Mouse (Mus musculus): ENCODE measurements around the gene Syn3.

DNA sequence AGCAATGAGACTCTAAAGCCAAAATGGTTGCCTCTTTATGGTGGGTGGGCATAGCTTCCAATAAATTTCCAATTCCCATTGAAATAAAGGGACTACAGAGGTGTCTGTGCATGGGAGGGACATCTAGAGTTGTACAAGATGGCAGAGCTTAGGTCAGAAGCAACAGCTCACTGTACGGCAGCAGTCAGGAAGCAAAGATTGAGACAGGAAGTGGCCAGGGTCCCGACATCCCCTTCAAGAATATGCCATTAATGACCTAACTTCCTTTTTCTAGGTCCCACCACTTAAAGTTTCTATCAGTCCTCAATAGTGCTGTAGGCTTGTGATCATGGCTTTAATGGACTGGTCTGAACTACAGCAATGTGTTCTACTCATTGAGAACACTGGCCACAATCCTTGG is 330.6 kb downstream of the Syn3 start:
- TF ChIP-seq POLR2A (IDR thresholded peaks at IDR 0.05; ENCODE audit: insufficient read depth, low read length), result no peak
- no peak for TF ChIP-seq CTCF (IDR thresholded peaks at IDR 0.05; ENCODE audit: low read depth, low read length)
- no peak for TF ChIP-seq EP300 (IDR thresholded peaks at IDR 0.05; ENCODE audit: insufficient read depth, low read depth, low read length)

Measured in ES-Bruce4 (cell line).